Mouse (Mus musculus) thymus, adult 2 months (tissue): ENCODE data around the gene Sult1a1. TPM values are rescaled to one million over a fixed set of nuclear protein-coding genes. Genes with fewer than 3 reads are reported as not detected.

Experiments used
- DNase-seq: peaks from one replicate; pipeline ENCODE4 v3.0.0; 2021
- H3K27ac ChIP-seq: fragments of 200-500 bp; 2 replicates; pipeline ENCODE4 v1.5.1; 2012; ENCODE audit warnings: low read length, control low read depth; ENCODE audit not compliant: control insufficient read depth, insufficient read depth
- H3K27me3 ChIP-seq: fragments of 200-500 bp; 2 replicates; pipeline ENCODE4 v1.6.1; 2012; ENCODE audit warnings: mild to moderate bottlenecking, low read length, moderate library complexity, mixed read lengths; ENCODE audit not compliant: control insufficient read depth, insufficient read depth
- H3K36me3 ChIP-seq: fragments of 200-500 bp; 2 replicates; pipeline ENCODE4 v1.6.1; 2012; ENCODE audit warnings: mild to moderate bottlenecking, low read length, moderate library complexity; ENCODE audit not compliant: control insufficient read depth, insufficient read depth
- H3K4me1 ChIP-seq: fragments of 200-500 bp; replicated peaks from 2 replicates; pipeline ENCODE4 v1.6.1; 2012; ENCODE audit warnings: low read length; ENCODE audit not compliant: control insufficient read depth, insufficient read depth
- H3K4me3 ChIP-seq: fragments of 200-500 bp; 2 replicates; pipeline ENCODE4 v1.5.1; 2012; ENCODE audit warnings: mild to moderate bottlenecking, low read length, control low read depth, moderate library complexity; ENCODE audit not compliant: control insufficient read depth, insufficient read depth
- CTCF ChIP-seq: fragments of 200-500 bp; IDR thresholded peaks from 2 replicates; pipeline ENCODE4 v1.5.1; 2012; ENCODE audit warnings: mild to moderate bottlenecking, control low read depth, low read length, moderate library complexity, borderline replicate concordance; ENCODE audit not compliant: control insufficient read depth, poor library complexity, insufficient read depth; ENCODE audit errors: extremely low read depth
- POLR2A ChIP-seq: fragments of 200-500 bp; IDR thresholded peaks from 2 replicates; pipeline ENCODE4 v1.6.1; 2012; ENCODE audit warnings: mild to moderate bottlenecking, low read length, control low read depth, moderate library complexity; ENCODE audit not compliant: control insufficient read depth, poor library complexity, insufficient read depth; ENCODE audit errors: extremely low read depth
- WGBS: fragments of 180-500 bp; shearing (Covaris S2); methylation state at CpG from one replicate; pipeline ENCODE4 v1.1.7; 2018; 5-methylcytosine and 5-hydroxymethylcytosine counted together
- polyA plus RNA-seq: library from polyadenylated mRNA; depleted of rRNA; stranded (reverse); fragments of >200 nt; gene quantifications from 2 replicates; pipeline ENCODE4 v1.2.3, GENCODE M21; 2012

Gene Sult1a1
- polyA plus RNA-seq, 1 experiment = 14.8 TPM

DNA sequence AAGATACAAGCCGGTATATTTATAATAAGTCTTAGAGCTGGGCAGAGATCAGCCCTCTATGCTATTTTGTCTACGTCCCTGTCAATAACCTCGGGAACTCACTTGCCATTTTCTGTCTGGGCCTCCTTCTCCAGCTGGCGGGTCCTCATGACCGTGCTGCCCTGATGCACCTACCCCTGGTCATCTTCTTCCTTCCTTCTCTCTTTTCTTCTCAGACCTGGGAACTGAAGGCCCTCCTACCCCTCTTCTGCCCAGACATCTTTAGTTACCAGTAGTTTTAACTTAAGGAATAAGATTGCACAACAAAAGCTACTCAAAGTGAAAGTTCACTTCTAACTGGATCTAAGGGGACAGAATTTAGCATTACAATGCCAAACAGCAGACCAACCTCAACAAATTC is 3.5 kb upstream of the Sult1a1 start:
- H3K27me3 ChIP-seq = no peaks in the 10 kb centered on the region
- no peak for DNase-seq
- WGBS = 95% methylated on average over 5 of the region's 5 CpGs
- H3K4me1 ChIP-seq = no peaks in the 10 kb centered on the region
- TF ChIP-seq POLR2A = no peak
- TF ChIP-seq CTCF = no peak
- H3K27ac ChIP-seq = no peak overlapping the region
- no peaks in the 10 kb centered on the region for H3K36me3 ChIP-seq
- H3K4me3 ChIP-seq = no peak overlapping the region

DNA sequence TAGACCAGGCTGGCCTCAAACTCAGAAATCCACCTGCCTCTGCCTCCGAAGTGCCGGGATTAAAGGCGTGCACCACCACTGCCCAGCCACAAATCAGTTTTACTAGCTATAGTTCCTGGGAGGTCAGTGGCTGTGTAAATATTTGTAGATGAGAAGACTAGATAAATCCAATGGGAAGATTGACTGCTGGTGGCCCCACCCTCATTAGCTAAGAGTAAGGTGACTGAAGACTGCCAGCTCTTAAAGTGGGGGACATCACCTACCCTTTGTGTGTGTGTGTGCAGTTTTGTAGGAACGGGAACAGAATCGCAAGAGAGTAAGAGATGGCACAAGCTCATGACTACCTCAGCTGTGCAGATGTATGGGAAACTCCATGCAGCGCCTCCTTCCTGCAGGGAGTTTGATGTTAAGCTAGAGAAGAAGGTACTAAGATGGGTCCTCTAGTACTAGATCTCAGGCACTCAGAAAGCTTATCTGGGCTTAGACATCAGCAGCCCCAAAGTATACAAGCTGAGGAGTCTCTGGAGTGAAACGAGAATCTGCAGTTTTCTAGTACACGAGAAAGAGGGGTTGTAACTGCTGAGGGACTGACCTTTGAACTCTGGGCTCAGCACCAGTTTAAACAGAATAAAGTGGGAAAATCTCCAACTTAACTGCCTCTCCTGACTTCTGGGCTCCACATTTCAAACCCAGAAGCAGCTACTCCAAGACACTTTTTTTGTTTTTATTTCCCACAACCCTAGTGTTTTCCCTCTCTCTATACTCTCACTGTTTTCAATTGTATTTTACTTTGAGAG is 2.5 kb upstream of the Sult1a1 start:
- TF ChIP-seq CTCF = no peak
- no peak for TF ChIP-seq POLR2A
- Histone ChIP-seq H3K4me1 (no peaks in the 10 kb centered on the region), H3K27ac (no peak overlapping the region), H3K4me3 (no peak overlapping the region), H3K27me3 (no peaks in the 10 kb centered on the region), H3K36me3 (no peaks in the 10 kb centered on the region)
- DNase-seq = no peak
- WGBS = 97% methylated on average over 8 of the region's 8 CpGs

DNA sequence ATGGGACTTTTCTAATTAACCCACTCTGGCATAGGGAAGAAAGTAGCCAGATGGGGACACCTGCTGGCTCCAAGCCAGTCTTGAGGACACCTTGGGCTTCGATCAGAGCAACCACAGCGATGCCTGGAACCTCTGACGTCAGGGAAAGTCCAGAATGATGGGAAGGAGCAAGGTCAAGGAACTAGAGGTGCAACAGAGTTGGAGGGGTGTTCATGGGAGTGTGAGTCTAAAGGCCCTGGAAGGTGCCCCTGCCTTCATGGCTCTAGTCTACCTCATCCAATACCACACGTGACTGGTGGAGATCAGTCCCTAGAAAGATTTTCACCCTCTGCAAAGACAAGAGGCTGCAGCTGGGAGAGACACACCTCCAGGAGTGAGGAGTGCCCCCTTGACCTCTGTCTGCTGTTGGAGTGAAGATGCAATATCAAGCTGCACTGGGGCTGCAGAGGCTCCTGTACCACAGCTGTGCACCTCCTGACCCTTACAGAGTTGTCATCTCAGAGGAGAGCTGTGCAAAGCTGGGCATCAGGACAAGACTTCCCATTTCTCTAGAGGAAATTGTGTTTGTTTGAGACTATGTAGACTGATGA is 494 bp upstream of the Sult1a1 start:
- Histone ChIP-seq H3K27ac (no peak overlapping the region), H3K4me3 (no peak overlapping the region)
- no peak for DNase-seq

DNA sequence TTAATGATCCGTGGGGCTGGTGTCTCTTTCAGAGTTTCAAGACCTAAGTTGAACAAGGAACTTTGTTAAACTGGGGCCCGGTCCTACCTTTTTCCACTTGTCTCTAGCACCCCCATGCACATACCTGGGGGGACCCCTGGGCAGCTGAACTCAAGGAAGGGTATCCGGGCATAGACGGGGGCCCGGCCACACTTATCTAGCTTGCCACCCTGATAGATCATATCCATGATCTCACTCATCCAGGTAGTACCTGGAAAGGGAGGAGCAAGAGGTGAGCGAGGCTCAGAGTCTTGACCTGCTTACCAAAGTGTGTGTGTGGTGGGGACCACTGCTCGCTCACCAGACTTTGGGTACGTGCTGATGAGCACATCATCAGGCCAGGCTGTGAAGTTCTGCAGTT is 1.1 kb downstream of the Sult1a1 start:
- WGBS = 98% methylated on average over 8 of the region's 8 CpGs
- no peaks in the 10 kb centered on the region for H3K27me3 ChIP-seq
- TF ChIP-seq CTCF (no peak), POLR2A (no peak)
- no peak overlapping the region for H3K4me3 ChIP-seq
- peaks cover 8% of the 10 kb centered on the region; the same call in 1 of the 2 replicates for H3K36me3 ChIP-seq
- H3K4me1 ChIP-seq = no peaks in the 10 kb centered on the region
- no peak for DNase-seq
- no peak overlapping the region for H3K27ac ChIP-seq

More for the DNA sequence above, 494 bp upstream of the Sult1a1 start:
- Histone ChIP-seq H3K4me1 (no peaks in the 10 kb centered on the region), H3K36me3 (peaks cover 8% of the 10 kb centered on the region; the same call in 1 of the 2 replicates), H3K27me3 (no peaks in the 10 kb centered on the region)
- 82% methylated on average over 4 of the region's 4 CpGs for WGBS
- TF ChIP-seq CTCF = no peak
- no peak for TF ChIP-seq POLR2A

DNA sequence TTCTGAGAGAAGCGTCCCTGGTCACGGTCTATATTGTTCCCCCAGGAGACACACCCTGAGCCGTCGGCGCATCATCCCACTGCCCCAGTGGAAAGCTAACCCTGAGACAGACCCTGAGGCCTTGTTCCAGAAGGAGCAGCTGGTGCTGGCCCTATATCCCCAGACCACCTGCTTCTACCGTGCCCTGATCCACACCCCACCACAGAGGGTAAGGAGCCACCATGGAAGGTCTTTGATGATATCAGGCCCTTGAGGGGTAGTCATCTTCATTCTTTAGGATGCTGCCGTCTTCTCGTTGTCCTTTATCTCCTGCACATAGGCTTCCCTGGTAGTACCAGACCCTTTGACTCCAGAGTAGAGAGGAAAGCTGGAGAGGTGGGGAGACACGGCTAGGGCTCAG is 4.1 kb downstream of the Sult1a1 start:
- no peak overlapping the region for H3K4me3 ChIP-seq
- TF ChIP-seq POLR2A (no peak), CTCF (no peak)
- no peak for DNase-seq
- H3K27me3 ChIP-seq = no peaks in the 10 kb centered on the region
- peaks cover 8% of the 10 kb centered on the region; the same call in 1 of the 2 replicates for H3K36me3 ChIP-seq
- WGBS = 97% methylated on average over 9 of the region's 9 CpGs
- 0 out of 2 replicates have a peak, but pooled peaks cover 2% of the 10 kb centered on the region for H3K4me1 ChIP-seq
- no peak overlapping the region for H3K27ac ChIP-seq

DNA sequence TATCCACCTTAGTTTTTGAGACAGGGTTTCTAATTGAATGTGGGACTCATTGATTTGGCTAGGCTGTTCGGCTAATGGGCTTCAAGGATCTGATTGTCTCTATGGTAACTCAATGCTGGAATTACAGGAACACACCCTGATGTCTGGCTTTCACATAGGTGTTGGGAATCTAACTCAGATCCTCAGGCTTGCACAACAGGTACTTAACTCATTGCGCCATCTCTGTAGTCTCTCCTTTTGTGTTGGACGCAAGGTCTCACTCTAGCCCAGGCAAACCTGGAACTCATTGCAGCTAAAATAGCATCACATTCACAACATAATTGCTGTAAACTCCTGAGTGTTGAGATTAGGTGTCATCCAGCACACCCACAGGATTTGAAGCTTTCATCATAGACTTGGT is 6.1 kb downstream of the Sult1a1 start:
- DNase-seq = no peak
- H3K4me1 ChIP-seq = 0 out of 2 replicates have a peak, but pooled peaks cover 2% of the 10 kb centered on the region
- 96% methylated on average over 3 of the region's 3 CpGs for WGBS
- H3K27ac ChIP-seq = no peak overlapping the region
- TF ChIP-seq CTCF (no peak), POLR2A (no peak)
- no peaks in the 10 kb centered on the region for H3K27me3 ChIP-seq
- H3K4me3 ChIP-seq = no peak overlapping the region
- H3K36me3 ChIP-seq = peaks cover 12% of the 10 kb centered on the region
